Mouse (Mus musculus) hindbrain, postnatal 0 days (tissue): Measurements from ENCODE around the gene Eif2b5. TPM values are rescaled to one million over a fixed set of nuclear protein-coding genes. Genes with fewer than 3 reads are reported as not detected.
"Not testable (repeated sequence)": the region's sequence is repeated elsewhere in the genome, so short reads cannot be mapped to it uniquely, and the experiment has no call there.

ENCODE experiments used
- ATAC-seq: fragments of 200-750 bp; cut with Nextera tagmentation; 2 replicates; pipeline ENCODE4 v1.8.0; 2017; ENCODE audit warnings: mild to moderate bottlenecking, moderate TSS enrichment, moderate library complexity
- DNase-seq: peaks from one replicate; pipeline ENCODE4 v3.0.0-alpha.2; 2015; ENCODE audit warnings: low spot score
- H3K27ac ChIP-seq: fragments of 300-500 bp; sonication (generic); 2 replicates; pipeline ENCODE4 v1.5.1; 2014; ENCODE audit warnings: mild to moderate bottlenecking
- H3K27me3 ChIP-seq: fragments of 300-500 bp; sonication (generic); 2 replicates; pipeline ENCODE4 v1.6.1; 2014; ENCODE audit warnings: low read length, mixed read lengths; ENCODE audit not compliant: insufficient read depth
- H3K36me3 ChIP-seq: fragments of 300-500 bp; sonication (generic); 2 replicates; pipeline ENCODE4 v1.6.1; 2014; ENCODE audit warnings: low read length, mixed read lengths; ENCODE audit not compliant: insufficient read depth
- H3K4me1 ChIP-seq: fragments of 300-500 bp; sonication (generic); 2 replicates; pipeline ENCODE4 v1.6.1; 2014; ENCODE audit warnings: antibody characterized with exemption, low read length, mixed read lengths; ENCODE audit not compliant: insufficient read depth
- H3K4me2 ChIP-seq: fragments of 300-500 bp; sonication (generic); 2 replicates; pipeline ENCODE4 v1.6.1; 2014; ENCODE audit warnings: low read depth, mild to moderate bottlenecking, low read length, moderate library complexity, mixed read lengths
- H3K4me3 ChIP-seq: fragments of 300-500 bp; sonication (generic); 2 replicates; pipeline ENCODE4 v1.5.1; 2014; ENCODE audit warnings: low read length
- H3K9ac ChIP-seq: fragments of 300-500 bp; sonication (generic); replicated peaks from 2 replicates; pipeline ENCODE4 v1.6.1; 2014; ENCODE audit warnings: mild to moderate bottlenecking, low read length, moderate library complexity, mixed read lengths
- H3K9me3 ChIP-seq: fragments of 300-500 bp; sonication (generic); 2 replicates; pipeline ENCODE4 v1.6.1; 2016; ENCODE audit warnings: low read length, mixed read lengths
- CTCF ChIP-seq: IDR thresholded peaks from 2 replicates; pipeline ENCODE4 v1.5.1; 2016; ENCODE audit warnings: antibody characterized with exemption, control low read depth, low read depth
- WGBS: fragments of 180-500 bp; shearing (Covaris S2); extraction: QIAGEN DNeasy Blood & Tissue Kit; methylation state at CpG from one replicate; pipeline ENCODE4 v1.1.7; 2014; 5-methylcytosine and 5-hydroxymethylcytosine counted together
- polyA plus RNA-seq: library from polyadenylated mRNA; unstranded; fragments of >200 nt; fragmentation: Nextera tagmentation; extraction: Ambion mirVana; gene quantifications from 2 replicates; pipeline ENCODE4 v1.2.1, GENCODE M21; 2015
- total RNA-seq: library from RNA; depleted of rRNA; stranded (reverse); fragments of >200 nt; gene quantifications from 2 replicates; pipeline ENCODE4 v1.2.3, GENCODE M21; 2014

Eif2b5 gene
- total and polyA plus RNA-seq, 2 experiments from 2014 or later: 80.9 to 102 TPM

DNA sequence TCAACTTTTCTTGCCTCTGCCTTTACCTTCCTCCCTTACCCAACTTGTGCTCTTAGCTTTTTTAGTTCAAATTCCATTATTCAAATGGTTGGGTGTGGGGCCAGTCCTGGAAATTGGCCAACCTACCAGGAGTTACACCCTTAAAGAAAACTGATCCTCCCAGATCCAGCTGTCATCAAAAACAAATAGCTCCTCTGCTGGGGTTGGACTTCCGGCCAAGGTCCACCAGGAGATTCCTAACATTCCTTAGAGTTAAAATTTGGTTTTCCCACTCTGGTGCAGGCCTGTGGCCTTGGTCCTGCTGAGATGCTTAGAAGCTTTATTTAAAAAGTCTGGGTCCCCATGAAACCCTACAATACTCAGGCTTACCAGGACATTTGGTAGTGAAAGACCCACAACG is 20.1 kb upstream of the Eif2b5 start:
- Histone ChIP-seq H3K9me3 (no peaks in the 10 kb centered on the region), H3K9ac (no peak overlapping the region), H3K4me3 (no peak overlapping the region), H3K4me1 (no peaks in the 10 kb centered on the region), H3K27ac (no peak overlapping the region), H3K36me3 (no peaks in the 10 kb centered on the region), H3K27me3 (no peaks in the 10 kb centered on the region), H3K4me2 (no peak overlapping the region)
- 74% methylated on average over 2 of the region's 2 CpGs for WGBS
- DNase-seq (no peak), ATAC-seq (no peak)
- TF ChIP-seq CTCF: no peak

- ATAC-seq, H3K4me3 ChIP-seq, H3K9ac ChIP-seq, H3K27me3 ChIP-seq, H3K4me2 ChIP-seq, H3K27ac ChIP-seq, DNase-seq, H3K9me3 ChIP-seq, H3K36me3 ChIP-seq, H3K4me1 ChIP-seq: not testable (repeated sequence)
- WGBS: 92% methylated on average over 12 of the region's 12 CpGs
Observed at GRCm38 (mm10) chr16:20479026-20479760, 19.4 kb upstream of the Eif2b5 start.

- H3K9ac ChIP-seq: no peak overlapping the region
Observed at GRCm38 (mm10) chr16:20480115-20480514, 18.5 kb upstream of the Eif2b5 start.

GRCm38 (mm10) chr16:20481746-20482145 is 16.9 kb upstream of the Eif2b5 start:
- Histone ChIP-seq H3K4me2 (no peak overlapping the region), H3K9me3 (no peaks in the 10 kb centered on the region), H3K4me3 (no peak overlapping the region), H3K9ac (no peak overlapping the region), H3K27ac (no peak overlapping the region), H3K36me3 (no peaks in the 10 kb centered on the region), H3K27me3 (no peaks in the 10 kb centered on the region), H3K4me1 (no peaks in the 10 kb centered on the region)
- WGBS: 62% methylated on average over 2 of the region's 2 CpGs
- no peak for DNase-seq
- TF ChIP-seq CTCF: no peak
- ATAC-seq: no peak

More at GRCm38 (mm10) chr16:20480115-20480514, 18.5 kb upstream of the Eif2b5 start:
- Histone ChIP-seq H3K9me3 (no peaks in the 10 kb centered on the region), H3K27ac (no peak overlapping the region), H3K27me3 (no peaks in the 10 kb centered on the region), H3K4me1 (no peaks in the 10 kb centered on the region), H3K4me3 (no peak overlapping the region), H3K4me2 (no peak overlapping the region), H3K36me3 (no peaks in the 10 kb centered on the region)
- no peak for ATAC-seq
- peak; percentile 68 for TF ChIP-seq CTCF
- peak; percentile 64 for DNase-seq
- 30% methylated on average over 3 of the region's 3 CpGs for WGBS

DNA sequence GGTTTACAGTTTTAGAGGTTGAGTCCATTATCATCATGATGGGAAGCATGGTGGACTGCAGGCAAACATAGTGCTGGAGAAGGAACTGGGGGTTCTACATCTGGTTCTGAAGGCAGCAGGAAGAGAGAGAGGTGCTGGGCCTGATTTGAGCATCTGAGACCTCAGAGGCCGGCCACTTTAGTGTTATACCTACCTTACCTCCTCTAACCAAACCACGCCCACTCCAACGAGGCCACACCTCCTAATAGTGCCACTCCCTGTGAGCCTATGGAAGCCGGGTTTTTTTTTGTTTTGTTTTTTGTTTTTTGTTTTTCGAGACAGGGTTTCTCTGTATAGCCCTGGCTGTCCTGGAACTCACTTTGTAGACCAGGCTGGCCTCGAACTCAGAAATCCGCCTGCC is 14.9 kb upstream of the Eif2b5 start:
- not testable (repeated sequence) for H3K27ac ChIP-seq, ATAC-seq, H3K9ac ChIP-seq, H3K9me3 ChIP-seq, DNase-seq, H3K4me3 ChIP-seq, H3K27me3 ChIP-seq, H3K4me2 ChIP-seq, H3K4me1 ChIP-seq, H3K36me3 ChIP-seq
- 89% methylated on average over 6 of the region's 7 CpGs for WGBS

- no peaks in the 10 kb centered on the region for H3K27me3 ChIP-seq
- no peak for TF ChIP-seq CTCF
- no peak overlapping the region for H3K4me3 ChIP-seq
- DNase-seq: no peak
- no peak overlapping the region for H3K4me2 ChIP-seq
- ATAC-seq: no peak
- WGBS: 35% methylated on average over 4 of the region's 4 CpGs
- no peaks in the 10 kb centered on the region for H3K9me3 ChIP-seq
- no peaks in the 10 kb centered on the region for H3K4me1 ChIP-seq
- H3K9ac ChIP-seq: no peak overlapping the region
- H3K36me3 ChIP-seq: no peaks in the 10 kb centered on the region
- no peak overlapping the region for H3K27ac ChIP-seq
Observed at GRCm38 (mm10) chr16:20485061-20485460, 13.6 kb upstream of the Eif2b5 start.

DNA sequence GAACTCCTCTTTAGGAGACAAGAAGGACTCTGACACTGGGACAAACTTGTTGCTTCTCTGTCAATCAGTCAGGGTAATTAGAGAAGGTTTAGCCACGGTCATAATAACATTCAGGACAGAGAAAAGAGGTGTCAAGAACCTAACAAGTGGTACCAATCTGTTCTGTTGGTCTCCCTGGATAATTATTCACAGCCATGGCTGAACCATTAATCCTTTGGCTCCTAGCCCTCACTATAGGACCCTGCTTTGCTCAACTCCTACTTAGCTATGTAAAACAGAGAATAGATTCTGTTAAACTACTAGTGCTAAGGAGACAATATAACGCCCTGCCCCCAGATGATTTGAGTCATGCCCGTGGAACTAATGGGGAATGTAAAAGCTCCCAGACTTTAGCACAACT is 12.6 kb upstream of the Eif2b5 start:
- WGBS: 54% methylated on average over 3 of the region's 3 CpGs
- no peak for TF ChIP-seq CTCF
- no peak overlapping the region for H3K4me2 ChIP-seq
- no peaks in the 10 kb centered on the region for H3K9me3 ChIP-seq
- H3K27ac ChIP-seq: no peak overlapping the region
- no peak for DNase-seq
- H3K4me1 ChIP-seq: no peaks in the 10 kb centered on the region
- H3K36me3 ChIP-seq: no peaks in the 10 kb centered on the region
- H3K9ac ChIP-seq: no peak overlapping the region
- no peaks in the 10 kb centered on the region for H3K27me3 ChIP-seq
- ATAC-seq: no peak
- no peak overlapping the region for H3K4me3 ChIP-seq
